Mouse (Mus musculus): ENCODE measurements around the gene Caly.

Gene Caly

GRCm38 (mm10) chr7:140082242-140082678 lies at the start of gene Caly:
Caly (minus strand) TSS chr7:140082548.
- DNase-seq = no peak

GRCm38 (mm10) chr7:140127911-140128310 lies 45.6 kb upstream of the Caly start:
- no peak for DNase-seq

GRCm38 (mm10) chr7:140126934-140127333 lies 44.6 kb upstream of the Caly start:
- DNase-seq = no peak

GRCm38 (mm10) chr7:140126022-140126350 lies 43.6 kb upstream of the Caly start:
- no peak for DNase-seq

GRCm38 (mm10) chr7:140125278-140126021 lies 43.1 kb upstream of the Caly start:
- peak; percentile 95 to 96 for DNase-seq

- DNase-seq = no peak
Measured at GRCm38 (mm10) chr7:140124382-140124781, 42.0 kb upstream of the Caly start.

- DNase-seq = no peak
Measured at GRCm38 (mm10) chr7:140122765-140123164, 40.4 kb upstream of the Caly start.

GRCm38 (mm10) chr7:140121338-140121910 lies 39.1 kb upstream of the Caly start:
- no peak for DNase-seq

GRCm38 (mm10) chr7:140120484-140120883 lies 38.1 kb upstream of the Caly start:
- DNase-seq = no peak

- DNase-seq = peak; percentile 93 to 94
Measured at GRCm38 (mm10) chr7:140116329-140117054, 34.1 kb upstream of the Caly start, which contains the start of gene Echs1. Echs1 (minus strand) TSS chr7:140116476.

GRCm38 (mm10) chr7:140115583-140116328 lies 33.4 kb upstream of the Caly start, which contains the start of gene Paox:
Paox (plus strand) TSS chr7:140115799.
- peak; percentile 76 to 79 for DNase-seq

GRCm38 (mm10) chr7:140111943-140112342 lies 29.6 kb upstream of the Caly start:
- DNase-seq = no peak

GRCm38 (mm10) chr7:140104009-140104408 lies 21.7 kb upstream of the Caly start:
- no peak for DNase-seq

GRCm38 (mm10) chr7:140101993-140102860 lies 19.9 kb upstream of the Caly start, which contains the start of gene Fuom:
Fuom (minus strand) TSS chr7:140102441.
- DNase-seq = peak; percentile 91 to 92

- no peak for DNase-seq
Measured at GRCm38 (mm10) chr7:140101498-140101897, 19.1 kb upstream of the Caly start.

GRCm38 (mm10) chr7:140098466-140098865 lies 16.1 kb upstream of the Caly start:
- DNase-seq = no peak

- DNase-seq = no peak
Measured at GRCm38 (mm10) chr7:140096055-140096454, 13.7 kb upstream of the Caly start.

GRCm38 (mm10) chr7:140095556-140095955 lies 13.2 kb upstream of the Caly start:
- peak; percentile 87 to 90 for DNase-seq

- no peak for DNase-seq
Measured at GRCm38 (mm10) chr7:140094954-140095353, 12.6 kb upstream of the Caly start.

- DNase-seq = no peak
Measured at GRCm38 (mm10) chr7:140092924-140093528, 10.7 kb upstream of the Caly start, which contains the start of gene Prap1. Prap1 (plus strand) TSS chr7:140093395.

- DNase-seq = no peak
Measured at GRCm38 (mm10) chr7:140090601-140091000, 8.3 kb upstream of the Caly start.
